Mouse (Mus musculus): ENCODE measurements around the gene Fbxl8. TPM values are rescaled to one million over a fixed set of nuclear protein-coding genes. Genes with fewer than 3 reads are reported as not detected.
A peak's percentile ranks its signal among the peaks of the same experiment; 100 is the strongest.

Fbxl8 gene
- polyA plus RNA-seq, 1 experiment from 2014 or later, result 0.66 TPM

- Histone ChIP-seq H3K9ac (ENCODE audit: low read length) (no peak overlapping the region), H3K4me2 (ENCODE audit: low read depth) (peak overlapping the region; percentile 3; the same call in 1 of the 2 replicates), H3K4me1 (ENCODE audit: control insufficient read depth, insufficient read depth, low read length) (0 out of 2 replicates have a peak, but pooled peaks cover 2% of the 10 kb centered on the region), H3K27ac (ENCODE audit: low read depth, low read length) (no peak overlapping the region), H3K9me3 (ENCODE audit: control insufficient read depth, low read length) (no peaks in the 10 kb centered on the region), H3K4me3 (ENCODE audit: low read depth, low read length) (no peak overlapping the region), H3K36me3 (ENCODE audit: control insufficient read depth, insufficient read depth, low read length) (no peaks in the 10 kb centered on the region), H3K27me3 (ENCODE audit: control insufficient read depth, insufficient read depth, low read length) (peaks cover 98% of the 10 kb centered on the region)
- DNase-seq (ENCODE audit: low spot score) (no peak), ATAC-seq (ENCODE audit: insufficient read depth, low FRiP score, low TSS enrichment) (no peak)
- WGBS, result 6% methylated on average over 11 of the region's 11 CpGs
These were observed 10.9 kb downstream of the Fbxl8 start for GRCm38 (mm10) chr8:105275387-105275786.

GRCm38 (mm10) chr8:105275840-105276239, 11.4 kb downstream of the Fbxl8 start, which contains the start of gene Nol3:
Nol3 (plus strand) TSS chr8:105276140.
- no peak for DNase-seq (ENCODE audit: low spot score)
- Histone ChIP-seq H3K9me3 (ENCODE audit: control insufficient read depth, low read length) (no peaks in the 10 kb centered on the region), H3K36me3 (ENCODE audit: control insufficient read depth, insufficient read depth, low read length) (no peaks in the 10 kb centered on the region), H3K27ac (ENCODE audit: low read depth, low read length) (no peak within 1 kb of the TSS), H3K9ac (ENCODE audit: low read length) (peak within 1 kb of the TSS; percentile 53), H3K4me1 (ENCODE audit: control insufficient read depth, insufficient read depth, low read length) (0 out of 2 replicates have a peak, but pooled peaks cover 2% of the 10 kb centered on the region), H3K27me3 (ENCODE audit: control insufficient read depth, insufficient read depth, low read length) (peaks cover 96% of the 10 kb centered on the region), H3K4me3 (ENCODE audit: low read depth, low read length) (peak within 1 kb of the TSS; percentile 36), H3K4me2 (ENCODE audit: low read depth) (peak within 1 kb of the TSS; percentile 63)
- WGBS, result 6% methylated on average over 10 of the region's 10 CpGs
- no peak for ATAC-seq (ENCODE audit: insufficient read depth, low FRiP score, low TSS enrichment)

GRCm38 (mm10) chr8:105276292-105277120, 12.1 kb downstream of the Fbxl8 start:
- Histone ChIP-seq H3K4me3 (ENCODE audit: low read depth, low read length) (peak overlapping the region; percentile 36), H3K27me3 (ENCODE audit: control insufficient read depth, insufficient read depth, low read length) (peaks cover 90% of the 10 kb centered on the region), H3K4me2 (ENCODE audit: low read depth) (peak overlapping the region; percentile 63), H3K9me3 (ENCODE audit: control insufficient read depth, low read length) (no peaks in the 10 kb centered on the region), H3K27ac (ENCODE audit: low read depth, low read length) (no peak overlapping the region), H3K9ac (ENCODE audit: low read length) (peak overlapping the region; percentile 53), H3K4me1 (ENCODE audit: control insufficient read depth, insufficient read depth, low read length) (0 out of 2 replicates have a peak, but pooled peaks cover 2% of the 10 kb centered on the region), H3K36me3 (ENCODE audit: control insufficient read depth, insufficient read depth, low read length) (no peaks in the 10 kb centered on the region)
- 3% methylated on average over 30 of the region's 30 CpGs for WGBS
- DNase-seq (ENCODE audit: low spot score) (peak; percentile 72), ATAC-seq (ENCODE audit: insufficient read depth, low FRiP score, low TSS enrichment) (peak; percentile 60)

- H3K9ac ChIP-seq (ENCODE audit: low read length), result no peak overlapping the region
- no peak overlapping the region for H3K27ac ChIP-seq (ENCODE audit: low read depth, low read length)
- ATAC-seq (ENCODE audit: insufficient read depth, low FRiP score, low TSS enrichment) (0 out of 2 replicates have a peak, but pooled peaks have one; percentile 2), DNase-seq (ENCODE audit: low spot score) (peak; percentile 33)
- 0 out of 2 replicates have a peak overlapping the region, but pooled peaks have one; percentile 7 for H3K4me3 ChIP-seq (ENCODE audit: low read depth, low read length)
- H3K36me3 ChIP-seq (ENCODE audit: control insufficient read depth, insufficient read depth, low read length), result 0 out of 2 replicates have a peak, but pooled peaks cover 4% of the 10 kb centered on the region
- no peaks in the 10 kb centered on the region for H3K9me3 ChIP-seq (ENCODE audit: control insufficient read depth, low read length)
- peaks cover 68% of the 10 kb centered on the region for H3K27me3 ChIP-seq (ENCODE audit: control insufficient read depth, insufficient read depth, low read length)
- H3K4me2 ChIP-seq (ENCODE audit: low read depth), result no peak overlapping the region
- H3K4me1 ChIP-seq (ENCODE audit: control insufficient read depth, insufficient read depth, low read length), result 0 out of 2 replicates have a peak, but pooled peaks cover 2% of the 10 kb centered on the region
- WGBS, result 3% methylated on average over 27 of the region's 28 CpGs
These were observed 14.5 kb downstream of the Fbxl8 start for GRCm38 (mm10) chr8:105278911-105279334.

- no peak overlapping the region for H3K27ac ChIP-seq (ENCODE audit: low read depth, low read length)
- H3K9me3 ChIP-seq (ENCODE audit: control insufficient read depth, low read length), result no peaks in the 10 kb centered on the region
- H3K9ac ChIP-seq (ENCODE audit: low read length), result no peak overlapping the region
- ATAC-seq (ENCODE audit: insufficient read depth, low FRiP score, low TSS enrichment) (no peak), DNase-seq (ENCODE audit: low spot score) (no peak)
- 0 out of 2 replicates have a peak, but pooled peaks cover 2% of the 10 kb centered on the region for H3K4me1 ChIP-seq (ENCODE audit: control insufficient read depth, insufficient read depth, low read length)
- 65% methylated on average over 3 of the region's 3 CpGs for WGBS
- no peak overlapping the region for H3K4me2 ChIP-seq (ENCODE audit: low read depth)
- peaks cover 52% of the 10 kb centered on the region for H3K27me3 ChIP-seq (ENCODE audit: control insufficient read depth, insufficient read depth, low read length)
- H3K36me3 ChIP-seq (ENCODE audit: control insufficient read depth, insufficient read depth, low read length), result 0 out of 2 replicates have a peak, but pooled peaks cover 4% of the 10 kb centered on the region
- H3K4me3 ChIP-seq (ENCODE audit: low read depth, low read length), result no peak overlapping the region
These were observed 16.1 kb downstream of the Fbxl8 start for GRCm38 (mm10) chr8:105280567-105280966.

- Histone ChIP-seq H3K4me2 (ENCODE audit: low read depth) (no peak overlapping the region), H3K4me1 (ENCODE audit: control insufficient read depth, insufficient read depth, low read length) (no peaks in the 10 kb centered on the region), H3K36me3 (ENCODE audit: control insufficient read depth, insufficient read depth, low read length) (0 out of 2 replicates have a peak, but pooled peaks cover 4% of the 10 kb centered on the region), H3K9ac (ENCODE audit: low read length) (no peak overlapping the region), H3K9me3 (ENCODE audit: control insufficient read depth, low read length) (no peaks in the 10 kb centered on the region), H3K4me3 (ENCODE audit: low read depth, low read length) (no peak overlapping the region), H3K27me3 (ENCODE audit: control insufficient read depth, insufficient read depth, low read length) (peaks cover 40% of the 10 kb centered on the region), H3K27ac (ENCODE audit: low read depth, low read length) (no peak overlapping the region)
- ATAC-seq (ENCODE audit: insufficient read depth, low FRiP score, low TSS enrichment) (no peak), DNase-seq (ENCODE audit: low spot score) (no peak)
- WGBS, result 82% methylated on average over 12 of the region's 12 CpGs
These were observed 17.4 kb downstream of the Fbxl8 start for GRCm38 (mm10) chr8:105281821-105282220.

- no peak overlapping the region for H3K9ac ChIP-seq (ENCODE audit: low read length)
- ATAC-seq (ENCODE audit: insufficient read depth, low FRiP score, low TSS enrichment) (no peak), DNase-seq (ENCODE audit: low spot score) (no peak)
- peaks cover 35% of the 10 kb centered on the region for H3K27me3 ChIP-seq (ENCODE audit: control insufficient read depth, insufficient read depth, low read length)
- no peak overlapping the region for H3K4me3 ChIP-seq (ENCODE audit: low read depth, low read length)
- H3K4me1 ChIP-seq (ENCODE audit: control insufficient read depth, insufficient read depth, low read length), result no peaks in the 10 kb centered on the region
- 0 out of 2 replicates have a peak, but pooled peaks cover 4% of the 10 kb centered on the region for H3K36me3 ChIP-seq (ENCODE audit: control insufficient read depth, insufficient read depth, low read length)
- no peak overlapping the region for H3K27ac ChIP-seq (ENCODE audit: low read depth, low read length)
- no peaks in the 10 kb centered on the region for H3K9me3 ChIP-seq (ENCODE audit: control insufficient read depth, low read length)
- WGBS, result 85% methylated on average over 4 of the region's 4 CpGs
- no peak overlapping the region for H3K4me2 ChIP-seq (ENCODE audit: low read depth)
These were observed 17.8 kb downstream of the Fbxl8 start for GRCm38 (mm10) chr8:105282239-105282638.

GRCm38 (mm10) chr8:105283074-105283473, 18.6 kb downstream of the Fbxl8 start:
- ATAC-seq (ENCODE audit: insufficient read depth, low FRiP score, low TSS enrichment), result peak; percentile 40; the same call in 1 of the 2 replicates
- 15% methylated on average over 21 of the region's 23 CpGs for WGBS
- Histone ChIP-seq H3K4me3 (ENCODE audit: low read depth, low read length) (no peak overlapping the region), H3K4me1 (ENCODE audit: control insufficient read depth, insufficient read depth, low read length) (no peaks in the 10 kb centered on the region), H3K4me2 (ENCODE audit: low read depth) (no peak overlapping the region), H3K36me3 (ENCODE audit: control insufficient read depth, insufficient read depth, low read length) (0 out of 2 replicates have a peak, but pooled peaks cover 4% of the 10 kb centered on the region), H3K27ac (ENCODE audit: low read depth, low read length) (no peak overlapping the region), H3K9ac (ENCODE audit: low read length) (no peak overlapping the region), H3K9me3 (ENCODE audit: control insufficient read depth, low read length) (no peaks in the 10 kb centered on the region), H3K27me3 (ENCODE audit: control insufficient read depth, insufficient read depth, low read length) (peaks cover 27% of the 10 kb centered on the region)
- peak; percentile 64 for DNase-seq (ENCODE audit: low spot score)
